Mouse (Mus musculus) lung, adult 2 months (tissue): ENCODE measurements around the gene Slc29a1. TPM values are rescaled to one million over a fixed set of nuclear protein-coding genes. Genes with fewer than 3 reads are reported as not detected.

Source experiments
- DNase-seq: peaks from one replicate; pipeline ENCODE4 v3.0.0; 2022
- H3K4me1 ChIP-seq: fragments of 200-500 bp; 2 replicates; pipeline ENCODE4 v1.6.1; 2011; ENCODE audit warnings: low read length; ENCODE audit not compliant: control insufficient read depth, insufficient read depth
- H3K4me3 ChIP-seq: fragments of 200-500 bp; replicated peaks from 2 replicates; pipeline ENCODE3; 2011; ENCODE audit warnings: low read depth, mild to moderate bottlenecking, control low read depth, low read length; ENCODE audit errors: extremely low read depth
- CTCF ChIP-seq: fragments of 200-500 bp; IDR thresholded peaks from 2 replicates; pipeline ENCODE4 v1.5.1; 2011; ENCODE audit warnings: mild to moderate bottlenecking, low read length, control low read depth; ENCODE audit not compliant: insufficient read depth
- POLR2A ChIP-seq: fragments of 200-500 bp; IDR thresholded peaks from 2 replicates; pipeline ENCODE4 v1.6.1; 2011; ENCODE audit warnings: low read depth, mild to moderate bottlenecking, control low read depth, low read length, borderline replicate concordance; ENCODE audit errors: extremely low read depth
- WGBS: fragments of 180-500 bp; shearing (Covaris S2); methylation state at CpG from one replicate; pipeline ENCODE4 v1.1.7; 2018; 5-methylcytosine and 5-hydroxymethylcytosine counted together
- polyA plus RNA-seq: library from polyadenylated mRNA; depleted of rRNA; stranded (reverse); fragments of >200 nt; gene quantifications from 2 replicates; pipeline ENCODE4 v1.2.3, GENCODE M21; 2012

Slc29a1 gene
- polyA plus RNA-seq, 1 experiment, result 185 TPM

GRCm38 (mm10) chr17:45575123-45575897 is 24.1 kb downstream of the Slc29a1 start:
- no peak for DNase-seq
- Histone ChIP-seq H3K4me1 (peaks cover 3% of the 10 kb centered on the region), H3K4me3 (no peak overlapping the region)
- WGBS, result 85% methylated on average over 8 of the region's 8 CpGs
- TF ChIP-seq POLR2A (no peak), CTCF (no peak)

- Histone ChIP-seq H3K4me1 (peaks cover 3% of the 10 kb centered on the region), H3K4me3 (peak overlapping the region; percentile 87)
- DNase-seq, result peak; percentile 76
- no peak for TF ChIP-seq CTCF
- TF ChIP-seq POLR2A, result peak; percentile 69; the same call in 1 of the 2 replicates
- 3% methylated on average over 17 of the region's 17 CpGs for WGBS
These were observed 25.2 kb downstream of the Slc29a1 start for GRCm38 (mm10) chr17:45574129-45574761.

DNA sequence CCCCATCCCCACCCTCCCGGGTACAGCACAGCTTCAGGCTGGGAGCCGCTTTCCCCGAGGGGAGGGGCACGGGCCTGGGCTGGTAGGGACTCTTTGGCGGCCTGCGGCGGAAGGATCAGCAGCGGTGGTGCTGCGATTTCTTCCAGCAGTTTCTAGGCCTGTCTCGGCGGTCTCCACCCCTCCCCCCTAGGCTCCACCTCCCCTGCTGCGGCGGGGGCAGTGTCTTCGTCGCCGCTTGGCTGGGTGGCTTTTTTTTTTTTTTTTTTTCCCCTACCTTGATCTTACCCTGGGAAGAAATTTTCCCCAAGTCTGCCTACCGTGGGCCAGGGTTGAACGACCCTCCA is 25.7 kb downstream of the Slc29a1 start:
- WGBS, result under 1% methylated on average over 17 of the region's 18 CpGs
- H3K4me1 ChIP-seq, result peaks cover 3% of the 10 kb centered on the region
- DNase-seq, result peak; percentile 97
- no peak for TF ChIP-seq CTCF
- TF ChIP-seq POLR2A, result peak; percentile 61; the same call in 1 of the 2 replicates
- H3K4me3 ChIP-seq, result peak overlapping the region; percentile 87

DNA sequence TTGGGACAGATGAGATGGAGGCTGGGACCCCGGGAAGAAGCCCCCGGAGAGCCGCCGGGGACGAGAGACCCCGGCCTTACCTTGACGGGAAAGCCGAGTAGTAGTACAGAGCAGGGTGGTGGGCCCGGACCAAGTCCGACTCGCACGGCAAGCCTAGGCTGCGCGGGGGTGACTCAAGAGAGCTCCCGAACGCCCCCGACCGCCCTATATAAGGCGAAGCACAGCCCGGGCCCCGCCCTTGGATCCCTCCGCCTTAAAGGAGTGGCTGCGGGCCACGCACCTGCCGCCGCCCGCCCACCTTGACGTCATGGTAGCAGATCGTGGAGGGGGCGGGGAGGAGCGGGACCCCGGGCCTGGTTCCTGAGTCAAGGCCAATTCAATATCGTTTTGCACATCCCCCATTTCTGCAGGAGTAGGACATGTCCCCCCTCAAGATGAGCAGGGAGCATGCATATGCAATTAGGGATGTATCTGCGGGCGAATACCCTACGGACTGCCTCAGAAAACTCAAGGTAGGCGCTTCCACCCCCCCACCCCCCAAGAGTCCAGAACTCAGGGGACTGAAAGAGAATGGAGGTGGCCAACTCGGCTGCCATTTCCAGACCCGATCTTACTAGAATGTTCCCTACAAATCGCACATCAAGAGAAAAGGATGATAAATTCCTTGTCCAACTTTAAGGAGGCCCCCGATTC is 26.2 kb downstream of the Slc29a1 start, which contains the start of gene Hsp90ab1:
Hsp90ab1 (minus strand) TSS at position 185 of the 693 bp plus-strand sequence.
- WGBS, result under 1% methylated on average over 41 of the region's 41 CpGs
- peak; percentile 99 for TF ChIP-seq POLR2A
- TF ChIP-seq CTCF, result no peak
- peak within 1 kb of the TSS; percentile 87 for H3K4me3 ChIP-seq
- DNase-seq, result peak; percentile 99
- peaks cover 3% of the 10 kb centered on the region for H3K4me1 ChIP-seq

DNA sequence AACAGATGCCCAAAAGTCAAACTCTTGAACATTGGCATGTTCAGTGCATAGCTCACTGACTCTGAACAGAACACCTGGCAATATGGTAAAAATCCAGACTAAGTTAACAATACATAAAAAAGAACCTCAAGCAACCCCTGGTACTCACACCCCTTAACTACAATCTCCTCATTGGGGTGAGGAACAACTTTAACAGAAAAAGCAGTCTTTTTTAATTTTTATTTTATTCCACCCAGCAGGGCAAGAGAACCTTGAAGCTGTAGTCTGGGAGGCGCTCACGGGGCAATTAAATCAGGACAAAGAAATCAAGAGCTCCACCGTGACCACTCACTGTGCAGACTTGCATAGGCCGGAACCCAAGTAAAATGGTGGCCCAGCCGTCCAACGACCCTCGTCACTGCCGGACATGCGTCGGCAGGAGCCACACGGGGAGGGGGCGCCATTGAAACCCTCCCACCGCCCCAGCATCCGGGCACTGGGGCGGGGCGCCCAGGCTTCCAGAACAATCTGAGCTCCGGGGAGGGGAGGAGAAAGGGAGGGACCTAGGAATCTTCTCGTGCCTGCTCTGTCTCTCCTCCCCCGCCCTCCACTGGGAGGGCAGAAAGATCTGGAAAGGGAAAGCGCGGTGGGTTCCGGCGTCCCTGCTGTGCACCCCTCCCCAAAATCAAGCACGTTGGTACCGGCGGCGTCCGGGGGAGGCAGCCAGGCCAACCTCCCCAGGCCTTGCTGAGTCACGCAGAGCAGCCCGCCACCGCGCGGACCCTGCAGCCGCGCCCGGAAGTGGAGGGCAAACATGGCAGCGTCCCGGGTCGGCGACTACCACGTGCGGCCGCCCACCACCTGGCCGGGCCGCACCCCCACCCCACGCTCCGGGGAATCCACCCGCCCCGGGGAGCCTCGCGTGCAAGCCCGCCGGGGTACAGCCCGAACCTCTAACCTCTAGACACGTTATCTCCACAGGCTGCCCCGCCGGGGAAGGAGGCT is 27.0 kb downstream of the Slc29a1 start:
- peak; percentile 85 for DNase-seq
- Histone ChIP-seq H3K4me1 (peaks cover 3% of the 10 kb centered on the region), H3K4me3 (peak overlapping the region; percentile 87)
- WGBS, result under 1% methylated on average over 56 of the region's 57 CpGs
- TF ChIP-seq CTCF (no peak), POLR2A (peak; percentile 74; the same call in 1 of the 2 replicates)

DNA sequence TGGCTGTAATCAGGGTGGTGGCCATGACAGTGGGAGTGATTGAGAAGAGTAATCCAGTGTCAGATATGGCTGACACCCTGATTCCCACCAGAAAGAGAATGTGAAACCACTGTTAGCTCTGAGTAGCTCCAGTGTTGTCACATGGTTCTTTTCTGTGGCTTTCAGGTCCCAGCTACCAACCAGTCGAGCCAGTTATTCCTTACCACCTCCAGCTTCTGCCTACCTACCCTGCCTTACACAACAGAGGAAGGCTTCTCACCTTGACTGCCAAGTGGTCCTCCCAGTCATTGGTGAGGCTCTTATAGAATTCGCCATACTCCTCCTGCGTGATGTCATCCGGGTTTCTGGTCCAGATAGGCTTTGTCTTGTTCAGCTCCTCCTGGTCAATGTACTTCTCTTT is 29.4 kb downstream of the Slc29a1 start:
- no peak overlapping the region for H3K4me3 ChIP-seq
- WGBS, result 75% methylated on average over 4 of the region's 4 CpGs
- DNase-seq, result no peak
- TF ChIP-seq CTCF, result no peak
- no peak for TF ChIP-seq POLR2A
- peaks cover 3% of the 10 kb centered on the region for H3K4me1 ChIP-seq

DNA sequence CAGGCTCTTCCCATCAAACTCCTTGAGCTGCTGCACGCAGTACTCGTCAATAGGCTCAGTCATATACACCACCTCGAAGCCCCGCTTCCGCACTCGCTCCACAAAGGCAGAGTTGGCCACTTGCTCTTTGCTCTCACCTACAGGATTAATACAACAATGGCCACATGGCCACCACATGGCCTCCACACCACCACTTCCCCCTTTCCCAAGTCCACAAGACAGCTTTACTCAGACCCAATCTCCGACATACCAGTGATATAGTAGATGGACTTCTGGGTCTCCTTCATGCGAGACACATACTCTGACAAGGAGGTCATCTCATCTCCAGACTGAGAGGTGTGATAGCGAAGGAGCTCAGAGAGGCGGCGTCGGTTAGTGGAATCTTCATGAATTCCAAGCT is 30.4 kb downstream of the Slc29a1 start:
- Histone ChIP-seq H3K4me3 (no peak overlapping the region), H3K4me1 (peaks cover 6% of the 10 kb centered on the region)
- TF ChIP-seq POLR2A, result no peak
- TF ChIP-seq CTCF, result no peak
- WGBS, result 84% methylated on average over 12 of the region's 12 CpGs
- no peak for DNase-seq

DNA sequence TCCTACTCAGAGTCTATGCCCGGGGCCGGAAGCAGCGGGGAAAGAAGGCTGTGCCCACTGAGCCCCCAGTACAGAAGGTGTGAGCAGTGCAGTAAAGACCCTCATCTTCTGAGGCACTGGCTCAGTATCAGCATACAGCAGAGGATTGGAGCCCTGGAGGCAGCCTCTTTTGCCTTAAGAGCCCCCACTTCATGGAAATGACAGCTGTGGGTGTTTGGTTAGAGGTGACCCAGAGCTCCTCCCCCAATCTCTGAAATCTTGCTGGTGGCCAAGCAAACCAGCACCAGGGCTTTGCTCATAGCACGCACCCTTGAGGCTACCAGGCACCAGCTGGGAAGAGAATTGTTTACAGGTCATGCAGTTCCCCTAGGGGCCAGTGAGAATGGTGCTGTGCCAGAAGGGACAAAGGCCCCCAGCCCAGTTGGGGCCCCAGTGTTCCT is 32.2 kb downstream of the Slc29a1 start:
- DNase-seq, result no peak
- 45% methylated on average over 4 of the region's 4 CpGs for WGBS
- no peak overlapping the region for H3K4me3 ChIP-seq
- TF ChIP-seq POLR2A (no peak), CTCF (no peak)
- peaks cover 6% of the 10 kb centered on the region for H3K4me1 ChIP-seq
